Mouse (Mus musculus) forebrain, embryonic 15.5 days (tissue): ENCODE results near the gene Ldb1. TPM values are rescaled to one million over a fixed set of nuclear protein-coding genes. Genes with fewer than 3 reads are reported as not detected.

Source experiments
- ATAC-seq: fragments of 200-750 bp; cut with Nextera tagmentation; replicated peaks from 2 replicates; pipeline ENCODE4 v1.8.0; 2017; ENCODE audit warnings: mild to moderate bottlenecking, moderate TSS enrichment, moderate library complexity
- H3K27ac ChIP-seq: fragments of 300-500 bp; sonication (generic); replicated peaks from 2 replicates; pipeline ENCODE4 v1.5.1; 2015; ENCODE audit warnings: mild to moderate bottlenecking, inconsistent platforms
- H3K27me3 ChIP-seq: fragments of 300-500 bp; sonication (generic); 2 replicates; pipeline ENCODE4 v1.6.1; 2015; ENCODE audit warnings: inconsistent platforms
- H3K36me3 ChIP-seq: fragments of 300-500 bp; sonication (generic); 2 replicates; pipeline ENCODE4 v1.6.1; 2015; ENCODE audit warnings: mild to moderate bottlenecking, inconsistent platforms
- H3K4me1 ChIP-seq: fragments of 300-500 bp; sonication (generic); 2 replicates; pipeline ENCODE4 v1.6.1; 2015; ENCODE audit warnings: inconsistent platforms
- H3K4me2 ChIP-seq: fragments of 300-500 bp; sonication (generic); replicated peaks from 2 replicates; pipeline ENCODE4 v1.6.1; 2015; ENCODE audit warnings: mild to moderate bottlenecking, inconsistent platforms
- H3K4me3 ChIP-seq: fragments of 300-500 bp; sonication (generic); 2 replicates; pipeline ENCODE4 v1.5.1; 2015; ENCODE audit warnings: mild to moderate bottlenecking, inconsistent platforms
- H3K9ac ChIP-seq: fragments of 300-500 bp; sonication (generic); replicated peaks from 2 replicates; pipeline ENCODE4 v1.6.1; 2015; ENCODE audit warnings: mild to moderate bottlenecking, inconsistent platforms
- H3K9me3 ChIP-seq: fragments of 300-500 bp; sonication (generic); 2 replicates; pipeline ENCODE4 v1.6.1; 2016; ENCODE audit warnings: inconsistent platforms
- polyA plus RNA-seq: library from polyadenylated mRNA; unstranded; fragments of >200 nt; fragmentation: Nextera tagmentation; extraction: Ambion mirVana; gene quantifications from 2 replicates; pipeline ENCODE4 v1.2.1, GENCODE M21; 2015

The Ldb1 gene
- polyA plus RNA-seq, 1 experiment from 2014 or later: 131 TPM

DNA sequence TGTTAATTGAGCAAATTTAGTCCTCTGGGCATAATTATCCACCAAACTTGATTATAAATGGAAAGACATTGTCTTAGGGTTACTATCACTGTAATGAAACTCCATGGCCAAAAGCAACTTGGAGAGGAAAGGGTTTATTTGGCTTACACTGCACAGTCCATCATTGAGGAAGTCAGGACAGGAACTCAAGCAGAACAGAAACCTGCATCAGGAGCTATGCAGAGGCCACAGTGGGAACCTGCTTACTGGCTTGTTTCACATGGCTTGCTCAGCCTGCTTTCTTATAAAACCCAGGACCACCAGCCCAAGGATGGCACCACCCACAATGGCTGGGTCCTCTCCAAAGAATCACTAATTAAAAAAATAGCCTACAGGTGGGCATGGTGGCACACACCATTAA is 60.6 kb downstream of the Ldb1 start:
- no peak overlapping the region for H3K4me2 ChIP-seq
- no peaks in the 10 kb centered on the region for H3K9me3 ChIP-seq
- no peak overlapping the region for H3K4me3 ChIP-seq
- peaks cover 6% of the 10 kb centered on the region; the same call in 1 of the 2 replicates for H3K36me3 ChIP-seq
- no peaks in the 10 kb centered on the region for H3K27me3 ChIP-seq
- H3K27ac ChIP-seq: no peak overlapping the region
- no peak for ATAC-seq
- H3K4me1 ChIP-seq: no peaks in the 10 kb centered on the region
- H3K9ac ChIP-seq: no peak overlapping the region

Other genes with a start within 250 kb of the Ldb1 start
- 8.4 and 9.9 TPM in 2 replicates for gene Kcnip2, start 229.2 kb downstream of the Ldb1 start, polyA plus RNA-seq
- gene Armh3, start 46.7 kb downstream of the Ldb1 start, polyA plus RNA-seq: 22.8 and 24.7 TPM in 2 replicates
- 2.9 and 3.4 TPM in 2 replicates for gene Hps6, start 41.7 kb downstream of the Ldb1 start, polyA plus RNA-seq
- gene Pprc1, start 328 bp downstream of the Ldb1 start, polyA plus RNA-seq: 17.8 and 20.1 TPM in 2 replicates
- gene Nolc1, start 30.6 kb upstream of the Ldb1 start, polyA plus RNA-seq: 77.4 and 86.3 TPM in 2 replicates
- not detected in 2 replicates for gene Elovl3, start 86.7 kb upstream of the Ldb1 start, polyA plus RNA-seq
- not detected in 2 replicates for gene Pitx3, start 103.1 kb upstream of the Ldb1 start, polyA plus RNA-seq
- gene Gbf1, start 107.3 kb upstream of the Ldb1 start, polyA plus RNA-seq: 65.6 and 71.3 TPM in 2 replicates